Mouse (Mus musculus): ENCODE data around the gene Pdzrn3. TPM values are rescaled to one million over a fixed set of nuclear protein-coding genes. Genes with fewer than 3 reads are reported as not detected.

Gene Pdzrn3
- total RNA-seq, 2 experiments from 2014 or later = 62.6 to 68.3 TPM

DNA sequence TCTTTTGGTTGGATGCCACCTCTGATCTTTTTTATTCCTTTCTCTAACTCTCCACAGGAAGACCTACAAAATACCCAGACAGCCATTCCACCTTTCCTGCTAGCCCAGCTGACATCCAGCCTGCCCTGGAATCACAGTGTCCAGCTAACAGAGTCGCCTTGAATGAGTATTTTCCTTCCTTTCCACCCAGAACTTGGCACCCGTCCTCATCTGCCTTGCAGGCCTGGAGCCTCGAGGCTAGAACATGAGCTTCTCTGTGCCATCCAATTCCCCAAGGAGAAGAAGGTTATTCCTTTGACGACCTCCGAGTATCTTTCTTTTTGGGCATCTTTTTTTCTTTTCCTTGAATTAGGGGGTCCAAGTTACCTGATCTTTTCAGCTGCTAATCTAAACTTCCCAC lies 181.8 kb downstream of the Pdzrn3 start:
- DNase-seq = no peak

GRCm38 (mm10) chr6:101194386-101194925 lies 183.2 kb downstream of the Pdzrn3 start:
- DNase-seq = no peak

DNA sequence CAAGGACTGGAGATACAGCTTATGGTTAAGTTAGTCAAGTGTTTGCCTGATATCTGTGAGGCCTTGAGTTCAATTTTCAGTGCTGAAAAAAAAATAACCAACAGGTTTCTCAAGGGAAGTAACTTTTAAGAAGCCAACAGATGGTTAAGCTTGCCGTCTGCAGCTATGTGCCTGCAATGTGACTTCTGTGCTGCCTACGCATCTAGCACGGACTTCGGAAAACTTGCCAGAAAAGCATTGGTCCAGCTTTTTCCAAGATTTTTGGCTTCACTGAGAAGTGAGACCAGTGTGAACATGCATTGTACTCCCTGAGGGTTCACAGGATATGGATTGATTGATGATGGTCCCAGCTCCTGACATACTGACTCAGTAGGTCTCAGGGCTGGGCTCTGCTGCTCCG lies 186.1 kb downstream of the Pdzrn3 start:
- DNase-seq = no peak

GRCm38 (mm10) chr6:101187322-101187721 lies 190.4 kb downstream of the Pdzrn3 start:
- DNase-seq = no peak

- DNase-seq = no peak
These were observed 190.8 kb downstream of the Pdzrn3 start for GRCm38 (mm10) chr6:101186887-101187286.

DNA sequence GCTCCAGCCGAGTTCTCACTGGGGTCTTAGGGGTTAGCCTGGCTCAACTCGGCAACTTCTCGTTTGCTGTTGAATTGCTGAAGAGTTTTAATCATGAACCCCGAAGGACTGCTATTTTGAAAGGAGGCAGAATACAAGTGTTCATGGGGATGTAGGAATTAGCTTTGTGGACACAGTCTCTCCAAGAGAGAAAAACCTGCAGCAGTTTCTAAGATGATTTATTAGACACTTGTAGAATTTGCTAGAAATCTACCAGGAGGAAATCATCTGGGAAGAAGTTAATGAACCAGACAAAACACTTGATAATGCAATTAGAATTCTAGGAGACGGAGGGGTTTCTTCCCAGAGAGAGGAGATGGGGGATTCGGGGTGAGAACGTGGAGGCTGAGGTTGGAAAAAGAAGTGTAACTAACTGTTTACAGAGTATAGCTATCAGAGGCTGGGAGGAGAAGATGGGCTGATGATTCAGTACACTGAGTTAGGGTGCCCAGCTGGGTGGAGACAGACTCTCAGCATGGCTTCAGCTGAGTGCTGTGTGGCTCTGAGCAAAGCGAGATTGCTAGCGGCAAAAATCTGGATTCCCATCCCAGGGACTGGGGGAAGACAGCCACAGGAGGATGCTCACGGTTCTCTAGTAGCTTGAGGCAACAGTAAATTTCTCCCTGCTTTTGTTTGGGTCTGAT lies 193.5 kb downstream of the Pdzrn3 start:
- DNase-seq = no peak

GRCm38 (mm10) chr6:101170699-101171098 lies 207.0 kb downstream of the Pdzrn3 start:
- DNase-seq = no peak

DNA sequence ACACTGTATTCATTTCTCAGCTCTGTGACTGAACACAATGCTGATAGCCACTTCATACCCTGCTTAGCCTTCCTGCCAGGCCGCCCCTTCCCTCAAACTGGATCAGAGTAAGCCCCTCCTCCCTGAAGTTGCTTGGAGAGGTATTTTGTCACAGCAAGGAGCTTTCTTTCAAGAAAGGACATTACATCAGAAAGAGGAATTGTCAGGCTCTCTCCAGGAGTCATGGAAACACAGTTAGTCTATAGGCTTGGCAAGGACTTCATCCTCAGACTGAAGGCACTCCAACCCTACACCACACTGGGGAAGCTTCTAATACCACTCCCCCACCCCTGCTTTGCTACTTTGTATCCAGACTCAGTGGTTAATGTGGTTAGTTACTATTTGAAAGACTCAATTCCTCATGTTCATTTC lies 224.2 kb downstream of the Pdzrn3 start:
- DNase-seq = no peak

- no peak for DNase-seq
These were observed 242.3 kb downstream of the Pdzrn3 start for GRCm38 (mm10) chr6:101135368-101135767.

GRCm38 (mm10) chr6:101125396-101125795 lies 252.3 kb downstream of the Pdzrn3 start:
- DNase-seq = no peak

- DNase-seq = no peak
These were observed 268.7 kb downstream of the Pdzrn3 start for GRCm38 (mm10) chr6:101108951-101109350.

DNA sequence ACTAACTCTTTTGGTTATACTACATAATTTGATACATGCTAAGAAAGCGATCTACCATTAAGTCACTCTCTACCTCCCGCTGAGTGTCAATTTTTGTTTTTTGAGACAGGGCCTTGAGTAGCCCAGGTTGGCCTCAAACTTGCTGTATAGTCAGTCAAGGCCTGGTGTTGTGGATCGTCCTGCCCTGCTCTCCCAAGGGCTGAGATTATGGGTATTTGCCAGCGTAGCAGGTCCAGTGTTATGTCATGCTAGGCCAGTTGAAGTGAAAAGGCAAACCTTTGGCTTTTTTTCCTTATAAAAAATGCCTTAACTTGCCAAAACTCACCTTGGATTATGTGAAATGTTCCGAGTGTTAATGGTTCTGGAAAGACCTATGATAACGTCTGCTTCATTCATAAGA lies 274.2 kb downstream of the Pdzrn3 start:
- no peak for DNase-seq

DNA sequence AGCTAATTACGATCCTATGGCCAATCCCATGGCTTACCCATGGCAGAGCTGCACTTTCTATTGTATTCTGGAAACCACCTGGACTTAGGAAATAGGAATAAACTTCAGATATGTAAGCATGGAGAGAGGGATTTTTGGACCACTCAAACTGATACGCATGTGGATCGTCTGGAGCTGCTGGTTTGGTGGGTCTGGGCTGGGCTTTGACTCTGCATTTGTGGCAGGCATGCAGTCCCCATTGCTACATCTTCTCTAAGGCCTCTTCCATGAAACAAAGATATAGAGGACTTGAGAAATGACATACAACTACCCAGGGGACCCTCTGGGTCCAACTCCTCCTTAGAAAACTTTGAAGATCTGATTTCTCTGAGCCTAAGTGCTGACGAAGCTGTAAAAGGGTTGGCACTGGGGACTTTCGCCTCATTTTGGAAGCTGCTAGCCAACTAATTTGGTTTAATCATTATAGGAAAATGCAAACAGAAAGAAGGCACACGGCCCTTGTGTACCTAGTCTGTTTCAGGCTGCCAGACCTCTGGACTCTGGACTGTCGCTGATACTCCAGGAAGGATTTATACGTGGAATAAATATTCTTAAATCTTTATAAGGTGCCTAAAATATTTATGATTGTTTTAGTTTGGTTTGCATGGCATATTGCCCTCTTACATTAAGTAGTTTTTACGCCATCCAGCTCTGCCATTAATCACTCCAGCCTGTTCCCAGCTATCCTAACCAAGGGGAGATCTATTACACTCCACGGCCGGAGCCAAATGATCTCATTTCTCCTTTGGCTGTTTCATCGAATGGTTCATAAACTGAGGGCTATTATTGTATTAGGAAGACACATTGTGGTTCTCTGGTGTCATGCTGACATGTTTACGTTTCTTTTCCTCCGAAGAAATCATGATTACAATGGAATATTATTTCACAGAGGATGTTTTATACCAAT lies 275.7 kb downstream of the Pdzrn3 start:
- no peak for DNase-seq
